25 mouse cellular contexts compared by ENCODE assay signal in the genomic region with DNA sequence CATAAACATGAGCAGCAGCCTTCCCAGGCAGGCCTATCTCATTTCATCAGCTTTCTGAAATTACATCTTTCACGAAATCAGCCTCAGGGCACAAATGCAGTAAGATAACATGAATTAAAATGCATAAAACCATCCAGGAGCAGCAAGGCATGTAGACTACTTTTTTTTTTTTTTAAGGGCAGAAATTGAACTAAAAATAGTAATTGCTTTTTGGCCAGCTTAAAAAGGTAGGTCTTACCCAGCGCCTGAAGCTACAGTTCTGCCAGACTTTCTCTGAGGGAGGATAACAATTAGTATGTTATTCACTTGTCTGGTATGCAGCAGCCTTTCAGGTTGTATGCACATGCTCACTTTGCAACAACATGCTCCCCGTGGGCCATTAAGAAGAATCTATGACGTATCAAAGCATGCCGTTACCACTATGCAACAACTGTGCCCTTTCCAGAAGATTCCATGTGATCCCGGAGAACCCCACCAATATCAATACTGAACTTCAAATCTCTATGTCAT. TPM values are rescaled to one million over a fixed set of nuclear protein-coding genes. Genes with fewer than 3 reads are reported as not detected.
DNase-seq lines count a peak whose midpoint lies in the region; ATAC-seq and TF ChIP-seq lines count a peak whose summit lies in the region.
"Had no signal": no experiment of that assay in that cellular context is flagged by ENCODE, and none has a peak within 500 bp of the region (broad histone marks: within the 10 kb centered on the region; RNA-seq: fewer than 3 reads in every experiment).

No protein-coding gene starts in this region.

- H3K27ac ChIP-seq in embryonic facial prominence, embryonic 14.5 days (replicated peaks; ENCODE audit: low read depth, low read length) = no peak overlapping the region; the same call in 1 of the 2 replicates
- H3K27ac ChIP-seq in embryonic facial prominence, embryonic 10.5 days (replicated peaks) = no peak overlapping the region
- H3K27ac ChIP-seq in hindbrain, embryonic 13.5 days = peak overlapping the region; percentile 8; the same call in 1 of the 2 replicates
- H3K27ac ChIP-seq in hindbrain, postnatal 0 days = no peak overlapping the region
- H3K27ac ChIP-seq in midbrain, embryonic 14.5 days (replicated peaks; ENCODE audit: low read depth, low read length) = 0 out of 2 replicates have a peak overlapping the region, but pooled peaks have one; percentile 38
- no peak overlapping the region for H3K27ac ChIP-seq in midbrain, postnatal 0 days (ENCODE audit: low read depth, low read length)
- peak overlapping the region; percentile 20 for H3K27ac ChIP-seq in midbrain, embryonic 16.5 days (ENCODE audit: low read length)
- H3K27ac ChIP-seq: heart, embryonic 10.5 days; kidney, embryonic 15.5 days; limb, embryonic 15.5 days; liver, embryonic 14.5 days; neural tube, embryonic 12.5 days had no signal

- peak; percentile 39; the same call in 1 of the 2 replicates for ATAC-seq in embryonic facial prominence, embryonic 14.5 days (ENCODE audit: low read depth)
- no peak for ATAC-seq in hindbrain, embryonic 13.5 days (ENCODE audit: low FRiP score)
- ATAC-seq in hindbrain, postnatal 0 days = no peak
- ATAC-seq in midbrain, embryonic 14.5 days (ENCODE audit: low FRiP score, low TSS enrichment) = no peak
- no peak for ATAC-seq in midbrain, postnatal 0 days (ENCODE audit: low FRiP score)
- ATAC-seq in midbrain, embryonic 16.5 days = no peak
- ATAC-seq: CD4-positive, CD25-positive, alpha-beta regulatory T cell, adult 4 months; forebrain, postnatal 0 days; intestine, postnatal 0 days had no signal

- WGBS in embryonic facial prominence, embryonic 14.5 days = 48% methylated on average over 6 of the region's 6 CpGs
- 82% methylated on average over 6 of the region's 6 CpGs for WGBS in embryonic facial prominence, embryonic 10.5 days
- WGBS in hindbrain, embryonic 13.5 days = 82% methylated on average over 6 of the region's 6 CpGs
- 76% methylated on average over 6 of the region's 6 CpGs for WGBS in hindbrain, postnatal 0 days
- 79% methylated on average over 6 of the region's 6 CpGs for WGBS in midbrain, embryonic 14.5 days
- 68% methylated on average over 6 of the region's 6 CpGs for WGBS in midbrain, postnatal 0 days
- WGBS in midbrain, embryonic 16.5 days = 77% methylated on average over 6 of the region's 6 CpGs

- no peak overlapping the region for H3K9ac ChIP-seq in embryonic facial prominence, embryonic 14.5 days (ENCODE audit: low read depth, low read length)
- H3K9ac ChIP-seq in hindbrain, embryonic 13.5 days = no peak overlapping the region
- H3K9ac ChIP-seq in hindbrain, postnatal 0 days (replicated peaks; ENCODE audit: low read length) = no peak overlapping the region
- H3K9ac ChIP-seq in midbrain, embryonic 14.5 days (replicated peaks; ENCODE audit: low read length) = no peak overlapping the region
- H3K9ac ChIP-seq in midbrain, postnatal 0 days (replicated peaks; ENCODE audit: low read length, poor library complexity, severe bottlenecking) = no peak overlapping the region
- no peak overlapping the region for H3K9ac ChIP-seq in midbrain, embryonic 16.5 days (ENCODE audit: low read depth, low read length)
- H3K9ac ChIP-seq: forebrain, postnatal 0 days; kidney, embryonic 15.5 days; limb, embryonic 15.5 days; liver, embryonic 14.5 days; lung, embryonic 14.5 days; neural tube, embryonic 12.5 days had no signal

- no peaks in the 10 kb centered on the region for H3K36me3 ChIP-seq in embryonic facial prominence, embryonic 14.5 days (ENCODE audit: control insufficient read depth, insufficient read depth, low read length)
- peaks cover 4% of the 10 kb centered on the region; the same call in 1 of the 2 replicates for H3K36me3 ChIP-seq in embryonic facial prominence, embryonic 10.5 days (replicated peaks)
- peaks cover 10% of the 10 kb centered on the region; the same call in 1 of the 2 replicates for H3K36me3 ChIP-seq in hindbrain, embryonic 13.5 days
- H3K36me3 ChIP-seq in hindbrain, postnatal 0 days (ENCODE audit: insufficient read depth, low read length) = no peaks in the 10 kb centered on the region
- no peaks in the 10 kb centered on the region for H3K36me3 ChIP-seq in midbrain, embryonic 14.5 days (ENCODE audit: control insufficient read depth, insufficient read depth, low read length)
- no peaks in the 10 kb centered on the region for H3K36me3 ChIP-seq in midbrain, postnatal 0 days (ENCODE audit: insufficient read depth, low read length)
- H3K36me3 ChIP-seq in midbrain, embryonic 16.5 days (ENCODE audit: control insufficient read depth, insufficient read depth, low read length) = no peaks in the 10 kb centered on the region
- H3K36me3 ChIP-seq: neural tube, embryonic 12.5 days had no signal

- no peak for TF ChIP-seq CTCF in hindbrain, postnatal 0 days (IDR thresholded peaks at IDR 0.05; ENCODE audit: low read depth)
- TF ChIP-seq CTCF in midbrain, postnatal 0 days (IDR thresholded peaks at IDR 0.05) = no peak

- DNase-seq in embryonic facial prominence, embryonic 14.5 days (ENCODE audit: low spot score) = peak; percentile 63
- no peak for DNase-seq in embryonic facial prominence, embryonic 10.5 days (ENCODE audit: low spot score)
- DNase-seq in hindbrain, postnatal 0 days (ENCODE audit: low spot score) = no peak
- peak; percentile 42 for DNase-seq in midbrain, embryonic 14.5 days
- DNase-seq in midbrain, postnatal 0 days (ENCODE audit: low spot score) = no peak
- no peak for DNase-seq in left cerebral cortex, adult 8-10 months (ENCODE audit: low spot score in 2 of 2)
- DNase-seq: adrenal gland, adult 8-10 months; cerebellum, adult 11-12 months; cerebellum, postnatal 10 days; forebrain, postnatal 0 days; heart, postnatal 10 days; kidney, postnatal 4 days; left cerebral cortex, postnatal 4 days; lung, embryonic 14.5 days; thymus, postnatal 14 days had no signal

- no peak overlapping the region for H3K4me2 ChIP-seq in embryonic facial prominence, embryonic 14.5 days (ENCODE audit: low read depth, low read length)
- H3K4me2 ChIP-seq in hindbrain, embryonic 13.5 days = no peak overlapping the region
- no peak overlapping the region for H3K4me2 ChIP-seq in hindbrain, postnatal 0 days (ENCODE audit: low read depth, low read length)
- no peak overlapping the region for H3K4me2 ChIP-seq in midbrain, embryonic 14.5 days (ENCODE audit: low read length)
- H3K4me2 ChIP-seq in midbrain, postnatal 0 days (ENCODE audit: low read depth, low read length, poor library complexity, severe bottlenecking) = no peak overlapping the region
- H3K4me2 ChIP-seq in midbrain, embryonic 16.5 days (ENCODE audit: low read length) = no peak overlapping the region
- H3K4me2 ChIP-seq: kidney, embryonic 15.5 days; limb, embryonic 15.5 days; lung, embryonic 14.5 days; neural tube, embryonic 12.5 days had no signal

- no peaks in the 10 kb centered on the region for H3K27me3 ChIP-seq in embryonic facial prominence, embryonic 14.5 days (replicated peaks; ENCODE audit: control insufficient read depth, insufficient read depth, low read length)
- no peaks in the 10 kb centered on the region for H3K27me3 ChIP-seq in embryonic facial prominence, embryonic 10.5 days (replicated peaks; ENCODE audit: low read depth, poor library complexity, severe bottlenecking)
- no peaks in the 10 kb centered on the region for H3K27me3 ChIP-seq in hindbrain, embryonic 13.5 days
- no peaks in the 10 kb centered on the region for H3K27me3 ChIP-seq in hindbrain, postnatal 0 days (ENCODE audit: insufficient read depth, low read length)
- no peaks in the 10 kb centered on the region for H3K27me3 ChIP-seq in midbrain, embryonic 14.5 days (ENCODE audit: control insufficient read depth, insufficient read depth, low read length)
- no peaks in the 10 kb centered on the region for H3K27me3 ChIP-seq in midbrain, postnatal 0 days (ENCODE audit: insufficient read depth, low read length)
- H3K27me3 ChIP-seq in midbrain, embryonic 16.5 days (ENCODE audit: control insufficient read depth, insufficient read depth, low read depth, low read length) = no peaks in the 10 kb centered on the region
- H3K27me3 ChIP-seq: kidney, embryonic 15.5 days; limb, embryonic 15.5 days; megakaryocyte, embryonic 14.5 days; neural tube, embryonic 12.5 days had no signal

- no peak overlapping the region for H3K4me3 ChIP-seq in embryonic facial prominence, embryonic 14.5 days (ENCODE audit: low read depth, low read length)
- H3K4me3 ChIP-seq in embryonic facial prominence, embryonic 10.5 days = no peak overlapping the region
- H3K4me3 ChIP-seq in hindbrain, embryonic 13.5 days = no peak overlapping the region
- H3K4me3 ChIP-seq in hindbrain, postnatal 0 days (ENCODE audit: low read length) = no peak overlapping the region
- H3K4me3 ChIP-seq in midbrain, embryonic 14.5 days (replicated peaks; ENCODE audit: low read depth, low read length) = no peak overlapping the region
- H3K4me3 ChIP-seq in midbrain, postnatal 0 days (ENCODE audit: low read depth, low read length) = no peak overlapping the region
- H3K4me3 ChIP-seq in midbrain, embryonic 16.5 days (ENCODE audit: low read depth, low read length) = no peak overlapping the region
- H3K4me3 ChIP-seq: heart, embryonic 10.5 days; kidney, embryonic 15.5 days; limb, embryonic 15.5 days; megakaryocyte, embryonic 14.5 days; neural tube, embryonic 12.5 days had no signal

- 0 out of 2 replicates have a peak, but pooled peaks cover 9% of the 10 kb centered on the region for H3K9me3 ChIP-seq in embryonic facial prominence, embryonic 14.5 days (ENCODE audit: control insufficient read depth, low read length)
- peaks cover 6% of the 10 kb centered on the region; the same call in 1 of the 2 replicates for H3K9me3 ChIP-seq in embryonic facial prominence, embryonic 10.5 days
- no peaks in the 10 kb centered on the region for H3K9me3 ChIP-seq in hindbrain, embryonic 13.5 days
- no peaks in the 10 kb centered on the region for H3K9me3 ChIP-seq in hindbrain, postnatal 0 days (ENCODE audit: low read length)
- H3K9me3 ChIP-seq in midbrain, embryonic 14.5 days (ENCODE audit: control insufficient read depth, low read length) = no peaks in the 10 kb centered on the region
- no peaks in the 10 kb centered on the region for H3K9me3 ChIP-seq in midbrain, postnatal 0 days (ENCODE audit: low read length)
- H3K9me3 ChIP-seq in midbrain, embryonic 16.5 days (replicated peaks; ENCODE audit: control insufficient read depth, low read length, poor library complexity, severe bottlenecking) = peaks cover 3% of the 10 kb centered on the region; the same call in 1 of the 2 replicates
- H3K9me3 ChIP-seq: heart, embryonic 10.5 days; kidney, embryonic 15.5 days; limb, embryonic 15.5 days; neural tube, embryonic 12.5 days had no signal

- H3K4me1 ChIP-seq in embryonic facial prominence, embryonic 14.5 days (ENCODE audit: control insufficient read depth, insufficient read depth, low read length) = peaks cover 21% of the 10 kb centered on the region
- peaks cover 23% of the 10 kb centered on the region for H3K4me1 ChIP-seq in embryonic facial prominence, embryonic 10.5 days
- peaks cover 18% of the 10 kb centered on the region for H3K4me1 ChIP-seq in hindbrain, embryonic 13.5 days (replicated peaks)
- no peaks in the 10 kb centered on the region for H3K4me1 ChIP-seq in hindbrain, postnatal 0 days (ENCODE audit: insufficient read depth, low read length)
- no peaks in the 10 kb centered on the region; the same call in 1 of the 2 replicates for H3K4me1 ChIP-seq in midbrain, embryonic 14.5 days (ENCODE audit: control insufficient read depth, insufficient read depth, low read length)
- H3K4me1 ChIP-seq in midbrain, postnatal 0 days (ENCODE audit: insufficient read depth, low read length) = peaks cover 2% of the 10 kb centered on the region; the same call in 1 of the 2 replicates
- peaks cover 13% of the 10 kb centered on the region for H3K4me1 ChIP-seq in midbrain, embryonic 16.5 days (ENCODE audit: control insufficient read depth, insufficient read depth, low read length)
- H3K4me1 ChIP-seq: megakaryocyte, embryonic 14.5 days; neural tube, embryonic 12.5 days had no signal

RNA-seq across cellular contexts. Expression of a gene that starts 32.3 kb away (rescaled TPM):
- 39.8 and 47.9 TPM in 2 replicates for polyA plus RNA-seq in embryonic facial prominence, embryonic 14.5 days (2014; fragmentation: Nextera tagmentation; extraction: Ambion mirVana)
- 30.7 and 36.8 TPM in 2 replicates for polyA plus RNA-seq in embryonic facial prominence, embryonic 10.5 days (2016; fragmentation: Nextera tagmentation; extraction: Ambion mirVana)
- 126 TPM in 2 replicates for polyA plus RNA-seq in hindbrain, embryonic 13.5 days (2015; fragmentation: Nextera tagmentation; extraction: Ambion mirVana)
- 66.0 and 76.9 TPM in 2 replicates for total RNA-seq in hindbrain, postnatal 0 days (2014; rRNA removed)
- 67.9 and 72.1 TPM in 2 replicates for polyA plus RNA-seq in hindbrain, postnatal 0 days (2015; fragmentation: Nextera tagmentation; extraction: Ambion mirVana)
- polyA plus RNA-seq in midbrain, embryonic 14.5 days (2014; fragmentation: Nextera tagmentation; extraction: Ambion mirVana) = 99.9 and 116 TPM in 2 replicates
- total RNA-seq in midbrain, postnatal 0 days (2014; rRNA removed) = 60.6 and 73.7 TPM in 2 replicates
- 66.6 and 76.0 TPM in 2 replicates for polyA plus RNA-seq in midbrain, postnatal 0 days (2015; fragmentation: Nextera tagmentation; extraction: Ambion mirVana)
- polyA plus RNA-seq in midbrain, embryonic 16.5 days (2015; fragmentation: Nextera tagmentation; extraction: Ambion mirVana) = 107 and 108 TPM in 2 replicates
- 10 to 100 TPM; 59.4 to 65.7 (median 61.0) TPM for total RNA-seq in left cerebral cortex, adult 8-10 months (2022)

Comparison
In these comparisons a context has a peak if more than half of its experiments do, and no peak if none do; other contexts are left out.
1. DNase-seq: peak in embryonic facial prominence, embryonic 14.5 days (single experiment) and midbrain, embryonic 14.5 days (single experiment); none in embryonic facial prominence, embryonic 10.5 days (single experiment), hindbrain, postnatal 0 days (single experiment), midbrain, postnatal 0 days (single experiment) and left cerebral cortex, adult 8-10 months (0 of 2).
2. H3K27ac ChIP-seq: peak in hindbrain, embryonic 13.5 days (single experiment), midbrain, embryonic 14.5 days (single experiment) and midbrain, embryonic 16.5 days (single experiment); none in embryonic facial prominence, embryonic 14.5 days (single experiment), embryonic facial prominence, embryonic 10.5 days (single experiment), hindbrain, postnatal 0 days (single experiment) and midbrain, postnatal 0 days (single experiment).